Comparison of ENCODE assay signal across 15 mouse cellular contexts in genomic region chr3:37383096-37383765, GRCm38 (mm10). TPM values are rescaled to one million over a fixed set of nuclear protein-coding genes. Genes with fewer than 3 reads are reported as not detected.
A peak's percentile ranks its signal among the peaks of the same experiment; 100 is the strongest.
DNase-seq lines count a peak whose midpoint lies in the region; ATAC-seq and TF ChIP-seq lines count a peak whose summit lies in the region.
"Had no signal": no experiment of that assay in that cellular context is flagged by ENCODE, and none has a peak within 500 bp of the region (broad histone marks: within the 10 kb centered on the region; RNA-seq: fewer than 3 reads in every experiment).

No protein-coding gene starts in this region.

- 78% methylated on average over 6 of the region's 6 CpGs for WGBS in hindbrain, postnatal 0 days
- 89% methylated on average over 6 of the region's 6 CpGs for whole genome bisulfite sequencing in hindbrain, embryonic 13.5 days
- 49% methylated on average over 6 of the region's 6 CpGs for WGBS in heart, embryonic 12.5 days
- 15% methylated on average over 6 of the region's 6 CpGs for WGBS in limb, embryonic 14.5 days
- WGBS in forebrain, embryonic 11.5 days: 90% methylated on average over 6 of the region's 6 CpGs

- H3K4me3 ChIP-seq in hindbrain, postnatal 0 days (ENCODE audit: low read length): no peak overlapping the region
- H3K4me3 ChIP-seq in hindbrain, embryonic 13.5 days: no peak overlapping the region
- no peak overlapping the region for H3K4me3 ChIP-seq in brown adipose tissue, adult 24 weeks (ENCODE audit: insufficient read depth, low read depth, low read length)
- H3K4me3 ChIP-seq in heart, embryonic 12.5 days: no peak overlapping the region
- H3K4me3 ChIP-seq in limb, embryonic 14.5 days (replicated peaks; ENCODE audit: low read length): no peak overlapping the region
- H3K4me3 ChIP-seq in forebrain, embryonic 11.5 days (ENCODE audit: low read depth, low read length): no peak overlapping the region
- H3K4me3 ChIP-seq: erythroblast, embryonic 14.5 days; hindbrain, embryonic 12.5 days; kidney, embryonic 15.5 days; liver, embryonic 15.5 days had no signal

- no peaks in the 10 kb centered on the region for H3K9me3 ChIP-seq in hindbrain, postnatal 0 days (ENCODE audit: low read length)
- H3K9me3 ChIP-seq in hindbrain, embryonic 13.5 days: no peaks in the 10 kb centered on the region
- no peaks in the 10 kb centered on the region for H3K9me3 ChIP-seq in heart, embryonic 12.5 days (replicated peaks)
- no peaks in the 10 kb centered on the region for H3K9me3 ChIP-seq in limb, embryonic 14.5 days (ENCODE audit: control insufficient read depth, low read length)
- no peaks in the 10 kb centered on the region for H3K9me3 ChIP-seq in forebrain, embryonic 11.5 days (ENCODE audit: control insufficient read depth, low read length)
- H3K9me3 ChIP-seq: hindbrain, embryonic 12.5 days; kidney, embryonic 15.5 days; liver, embryonic 15.5 days had no signal

- no peak overlapping the region for H3K4me2 ChIP-seq in hindbrain, postnatal 0 days (ENCODE audit: low read depth, low read length)
- H3K4me2 ChIP-seq in hindbrain, embryonic 13.5 days: no peak overlapping the region
- H3K4me2 ChIP-seq in heart, embryonic 12.5 days: no peak overlapping the region
- H3K4me2 ChIP-seq in limb, embryonic 14.5 days (replicated peaks; ENCODE audit: low read depth, low read length, severe bottlenecking): no peak overlapping the region
- H3K4me2 ChIP-seq in forebrain, embryonic 11.5 days (ENCODE audit: low read depth, low read length, severe bottlenecking): no peak overlapping the region
- H3K4me2 ChIP-seq: hindbrain, embryonic 12.5 days; kidney, embryonic 15.5 days; liver, embryonic 15.5 days had no signal

- no peak for TF ChIP-seq POLR2A in limb, embryonic 14.5 days (IDR thresholded peaks at IDR 0.05; ENCODE audit: borderline replicate concordance, extremely low read depth, insufficient read depth, insufficient read length)

- no peaks in the 10 kb centered on the region for H3K36me3 ChIP-seq in hindbrain, postnatal 0 days (ENCODE audit: insufficient read depth, low read length)
- no peaks in the 10 kb centered on the region for H3K36me3 ChIP-seq in hindbrain, embryonic 13.5 days
- no peaks in the 10 kb centered on the region for H3K36me3 ChIP-seq in heart, embryonic 12.5 days
- H3K36me3 ChIP-seq in limb, embryonic 14.5 days (ENCODE audit: control insufficient read depth, insufficient read depth, low read length): 0 out of 2 replicates have a peak, but pooled peaks cover 5% of the 10 kb centered on the region
- no peaks in the 10 kb centered on the region for H3K36me3 ChIP-seq in forebrain, embryonic 11.5 days (ENCODE audit: control insufficient read depth, insufficient read depth, low read length)
- H3K36me3 ChIP-seq: hindbrain, embryonic 12.5 days; kidney, embryonic 15.5 days; liver, embryonic 15.5 days had no signal

- intact Hi-C loops in left cerebral cortex, postnatal 4 days (cut with DNase I): no loop called here

- ATAC-seq in hindbrain, postnatal 0 days: no peak
- ATAC-seq in hindbrain, embryonic 13.5 days (ENCODE audit: low FRiP score): no peak
- ATAC-seq in heart, embryonic 12.5 days (ENCODE audit: insufficient number of reproducible peaks, low FRiP score): no peak
- ATAC-seq in limb, embryonic 14.5 days (ENCODE audit: low FRiP score, low read depth): peak; percentile 70
- no peak for ATAC-seq in forebrain, embryonic 11.5 days (replicated peaks; ENCODE audit: low FRiP score)

- 0 out of 2 replicates have a peak, but pooled peaks cover 3% of the 10 kb centered on the region for H3K4me1 ChIP-seq in hindbrain, postnatal 0 days (ENCODE audit: insufficient read depth, low read length)
- H3K4me1 ChIP-seq in hindbrain, embryonic 13.5 days (replicated peaks): no peaks in the 10 kb centered on the region
- H3K4me1 ChIP-seq in brown adipose tissue, adult 24 weeks (ENCODE audit: control insufficient read depth, insufficient read depth, insufficient read length, low read length): peaks cover 13% of the 10 kb centered on the region
- peaks cover 15% of the 10 kb centered on the region for H3K4me1 ChIP-seq in heart, embryonic 12.5 days (replicated peaks)
- peaks cover 44% of the 10 kb centered on the region for H3K4me1 ChIP-seq in limb, embryonic 14.5 days (ENCODE audit: control insufficient read depth, insufficient read depth, low read length)
- 0 out of 2 replicates have a peak, but pooled peaks cover 2% of the 10 kb centered on the region for H3K4me1 ChIP-seq in forebrain, embryonic 11.5 days (replicated peaks; ENCODE audit: control insufficient read depth, insufficient read depth, low read length)
- H3K4me1 ChIP-seq: liver, embryonic 15.5 days had no signal

- H3K9ac ChIP-seq in hindbrain, postnatal 0 days (replicated peaks; ENCODE audit: low read length): no peak overlapping the region
- H3K9ac ChIP-seq in hindbrain, embryonic 13.5 days: no peak overlapping the region
- no peak overlapping the region for H3K9ac ChIP-seq in heart, embryonic 12.5 days
- no peak overlapping the region for H3K9ac ChIP-seq in limb, embryonic 14.5 days (ENCODE audit: low read depth, low read length, severe bottlenecking)
- H3K9ac ChIP-seq in forebrain, embryonic 11.5 days (ENCODE audit: low read length): no peak overlapping the region
- H3K9ac ChIP-seq: hindbrain, embryonic 12.5 days; kidney, embryonic 15.5 days; liver, embryonic 15.5 days had no signal

- 0 out of 2 replicates have a peak, but pooled peaks have one; percentile 7 for TF ChIP-seq CTCF in hindbrain, postnatal 0 days (IDR thresholded peaks at IDR 0.05; ENCODE audit: low read depth)

- H3K27me3 ChIP-seq in hindbrain, postnatal 0 days (ENCODE audit: insufficient read depth, low read length): no peaks in the 10 kb centered on the region
- H3K27me3 ChIP-seq in hindbrain, embryonic 13.5 days: no peaks in the 10 kb centered on the region
- H3K27me3 ChIP-seq in heart, embryonic 12.5 days (replicated peaks): no peaks in the 10 kb centered on the region
- no peaks in the 10 kb centered on the region for H3K27me3 ChIP-seq in limb, embryonic 14.5 days (ENCODE audit: control insufficient read depth, insufficient read depth, low read length)
- no peaks in the 10 kb centered on the region for H3K27me3 ChIP-seq in forebrain, embryonic 11.5 days (ENCODE audit: control insufficient read depth, insufficient read depth, low read length)
- H3K27me3 ChIP-seq: hindbrain, embryonic 12.5 days; kidney, embryonic 15.5 days; liver, embryonic 15.5 days had no signal

- H3K27ac ChIP-seq in hindbrain, postnatal 0 days: no peak overlapping the region
- no peak overlapping the region for H3K27ac ChIP-seq in hindbrain, embryonic 13.5 days
- H3K27ac ChIP-seq in brown adipose tissue, adult 24 weeks (replicated peaks; ENCODE audit: low read depth, low read length): peak overlapping the region; percentile 14
- peak overlapping the region; percentile 44 for H3K27ac ChIP-seq in heart, embryonic 12.5 days (ENCODE audit: poor library complexity, severe bottlenecking)
- H3K27ac ChIP-seq in limb, embryonic 14.5 days (replicated peaks; ENCODE audit: low read depth, low read length): peak overlapping the region; percentile 70
- no peak overlapping the region for H3K27ac ChIP-seq in forebrain, embryonic 11.5 days (ENCODE audit: low read depth, low read length)
- H3K27ac ChIP-seq: hindbrain, embryonic 12.5 days; kidney, embryonic 15.5 days; liver, embryonic 15.5 days; macrophage had no signal

- no peak for DNase-seq in hindbrain, postnatal 0 days (ENCODE audit: low spot score)
- DNase-seq in limb, embryonic 14.5 days (ENCODE audit: low spot score): peak; percentile 82
- DNase-seq in forebrain, embryonic 11.5 days (ENCODE audit: low spot score): no peak
- no peak for DNase-seq in left cerebral cortex, postnatal 4 days
- DNase-seq: cerebellum, adult 9-10 months; layer of hippocampus, postnatal 36 days; thymus, postnatal 25 days had no signal

RNA-seq across cellular contexts. Expression of gene Fgf2, which starts 35.1 kb away (rescaled TPM):
- 2.9 and 3.7 TPM in 2 replicates for total RNA-seq in hindbrain, postnatal 0 days (2014; rRNA removed)
- polyA plus RNA-seq in hindbrain, postnatal 0 days (2015; fragmentation: Nextera tagmentation; extraction: Ambion mirVana): 0.95 and 1.1 TPM in 2 replicates
- 0.34 and 0.53 TPM in 2 replicates for polyA plus RNA-seq in hindbrain, embryonic 13.5 days (2015; fragmentation: Nextera tagmentation; extraction: Ambion mirVana)
- polyA plus RNA-seq in brown adipose tissue, adult 24 weeks (2012; ENCODE audit: insufficient read depth, insufficient read length, missing spikeins): 3.4 and 9.9 TPM in 2 replicates
- 2.3 and 3.1 TPM in 2 replicates for polyA plus RNA-seq in heart, embryonic 12.5 days (2016; fragmentation: Nextera tagmentation; extraction: Ambion mirVana)
- polyA plus RNA-seq in limb, embryonic 14.5 days (2012; rRNA removed): 12.7 and 12.9 TPM in 2 replicates
- 10.5 and 10.8 TPM in 2 replicates for polyA plus RNA-seq in limb, embryonic 14.5 days (2014; fragmentation: Nextera tagmentation; extraction: Ambion mirVana)
- 0.83 and 1.1 TPM in 2 replicates for polyA plus RNA-seq in forebrain, embryonic 11.5 days (2014; fragmentation: Nextera tagmentation; extraction: Ambion mirVana)
- total RNA-seq in left cerebral cortex, postnatal 4 days (2021): 1 to 10 TPM; 1.6 to 2.3 TPM
- polyA plus RNA-seq: erythroblast, embryonic 14.5 days; macrophage had no signal

RNA-seq across cellular contexts. Expression of gene Spata5, which starts 36.5 kb away (rescaled TPM):
- 12.2 and 13.2 TPM in 2 replicates for total RNA-seq in hindbrain, postnatal 0 days (2014; rRNA removed)
- 18.8 and 22.9 TPM in 2 replicates for polyA plus RNA-seq in hindbrain, postnatal 0 days (2015; fragmentation: Nextera tagmentation; extraction: Ambion mirVana)
- polyA plus RNA-seq in hindbrain, embryonic 13.5 days (2015; fragmentation: Nextera tagmentation; extraction: Ambion mirVana): 30.6 and 38.3 TPM in 2 replicates
- 6.0 and 6.9 TPM in 2 replicates for polyA plus RNA-seq in brown adipose tissue, adult 24 weeks (2012; ENCODE audit: insufficient read depth, insufficient read length, missing spikeins)
- polyA plus RNA-seq in heart, embryonic 12.5 days (2016; fragmentation: Nextera tagmentation; extraction: Ambion mirVana): 26.4 and 32.2 TPM in 2 replicates
- polyA plus RNA-seq in limb, embryonic 14.5 days (2012; rRNA removed): 5.7 and 9.6 TPM in 2 replicates
- polyA plus RNA-seq in limb, embryonic 14.5 days (2014; fragmentation: Nextera tagmentation; extraction: Ambion mirVana): 39.9 and 40.2 TPM in 2 replicates
- polyA plus RNA-seq in forebrain, embryonic 11.5 days (2014; fragmentation: Nextera tagmentation; extraction: Ambion mirVana): 51.6 and 55.0 TPM in 2 replicates
- total RNA-seq in left cerebral cortex, postnatal 4 days (2021): 10 to 100 TPM; 28.1 to 29.2 TPM

RNA-seq across cellular contexts. Expression of gene Nudt6, which starts 36.8 kb away (rescaled TPM):
- total RNA-seq in hindbrain, postnatal 0 days (2014; rRNA removed): 0.93 and 2.1 TPM in 2 replicates
- polyA plus RNA-seq in hindbrain, postnatal 0 days (2015; fragmentation: Nextera tagmentation; extraction: Ambion mirVana): 8.7 and 10.1 TPM in 2 replicates
- 6.4 and 6.6 TPM in 2 replicates for polyA plus RNA-seq in hindbrain, embryonic 13.5 days (2015; fragmentation: Nextera tagmentation; extraction: Ambion mirVana)
- 34.1 and 34.6 TPM in 2 replicates for polyA plus RNA-seq in brown adipose tissue, adult 24 weeks (2012; ENCODE audit: insufficient read depth, insufficient read length, missing spikeins)
- 10.0 and 12.4 TPM in 2 replicates for polyA plus RNA-seq in heart, embryonic 12.5 days (2016; fragmentation: Nextera tagmentation; extraction: Ambion mirVana)
- polyA plus RNA-seq in limb, embryonic 14.5 days (2012; rRNA removed): 7.2 and 8.9 TPM in 2 replicates
- polyA plus RNA-seq in limb, embryonic 14.5 days (2014; fragmentation: Nextera tagmentation; extraction: Ambion mirVana): 5.0 and 5.9 TPM in 2 replicates
- polyA plus RNA-seq in forebrain, embryonic 11.5 days (2014; fragmentation: Nextera tagmentation; extraction: Ambion mirVana): 4.4 and 4.5 TPM in 2 replicates
- total RNA-seq in left cerebral cortex, postnatal 4 days (2021): 1 to 10 TPM; 5.4 to 6.1 TPM

Comparison
In these comparisons a context has a peak if more than half of its experiments do, and no peak if none do; other contexts are left out.
1. H3K27ac ChIP-seq: peak in brown adipose tissue, adult 24 weeks (single experiment), heart, embryonic 12.5 days (single experiment) and limb, embryonic 14.5 days (single experiment); none in hindbrain, postnatal 0 days (single experiment), hindbrain, embryonic 13.5 days (single experiment) and forebrain, embryonic 11.5 days (single experiment).